Comparison of ENCODE assay signal across 16 mouse cellular contexts in the genomic region with DNA sequence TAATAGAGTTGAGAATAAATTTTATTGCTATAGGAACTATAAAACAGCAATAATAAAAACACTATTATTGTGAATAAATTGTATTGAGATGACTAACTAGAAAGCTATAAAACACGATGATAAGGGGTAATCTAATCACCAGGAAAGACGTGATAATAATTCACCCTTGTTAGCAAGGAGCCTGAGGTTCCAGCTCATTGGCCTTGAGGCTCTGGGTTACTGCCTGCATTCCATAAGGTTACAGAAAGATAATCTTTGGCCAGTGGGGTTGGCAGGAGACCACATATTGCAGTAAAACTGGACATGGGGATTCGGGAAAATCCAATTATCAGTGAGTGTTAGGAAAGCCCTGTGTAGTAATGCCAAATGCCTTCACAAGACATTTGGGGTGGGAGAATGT.
DNase-seq lines count a peak whose midpoint lies in the region; ATAC-seq and TF ChIP-seq lines count a peak whose summit lies in the region.
"Had no signal": no experiment of that assay in that cellular context is flagged by ENCODE, and none has a peak within 500 bp of the region (broad histone marks: within the 10 kb centered on the region; RNA-seq: fewer than 3 reads in every experiment).

No protein-coding gene starts in this region.

- H3K27ac ChIP-seq in heart, embryonic 15.5 days = peak overlapping the region; percentile 40; the same call in 1 of the 2 replicates
- no peak overlapping the region for H3K27ac ChIP-seq in midbrain, postnatal 0 days (ENCODE audit: low read depth, low read length)
- H3K27ac ChIP-seq in midbrain, embryonic 13.5 days = no peak overlapping the region
- no peak overlapping the region for H3K27ac ChIP-seq in kidney, postnatal 0 days
- H3K27ac ChIP-seq in hindbrain, embryonic 12.5 days = no peak overlapping the region
- H3K27ac ChIP-seq: embryonic facial prominence, embryonic 13.5 days; forebrain, embryonic 12.5 days had no signal

- no peak overlapping the region for H3K4me3 ChIP-seq in heart, embryonic 15.5 days
- no peak overlapping the region for H3K4me3 ChIP-seq in midbrain, postnatal 0 days (ENCODE audit: low read depth, low read length)
- H3K4me3 ChIP-seq in midbrain, embryonic 13.5 days (replicated peaks) = no peak overlapping the region
- no peak overlapping the region for H3K4me3 ChIP-seq in kidney, postnatal 0 days (replicated peaks; ENCODE audit: low read depth, low read length)
- H3K4me3 ChIP-seq in hindbrain, embryonic 12.5 days = no peak overlapping the region
- H3K4me3 ChIP-seq: embryonic facial prominence, embryonic 13.5 days; forebrain, embryonic 12.5 days had no signal

- DNase-seq in heart, postnatal 36 days = no peak
- DNase-seq in midbrain, postnatal 0 days (ENCODE audit: low spot score) = peak; percentile 24
- peak; percentile 46 for DNase-seq in adrenal gland, postnatal 14 days
- peak; percentile 80 for DNase-seq in kidney, postnatal 0 days (ENCODE audit: low spot score)
- no peak for DNase-seq in gastrocnemius, adult 8-10 months (ENCODE audit: low spot score in 2 of 2)
- DNase-seq: B cell, adult 2 months; cerebellum, postnatal 14 days; left cerebral cortex, postnatal 4 days; liver, postnatal 0 days had no signal

- intact Hi-C loops in heart, postnatal 36 days (cut with DNase I) = no loop called here

- peaks cover 15% of the 10 kb centered on the region for H3K4me1 ChIP-seq in heart, embryonic 15.5 days (replicated peaks)
- H3K4me1 ChIP-seq in midbrain, postnatal 0 days (ENCODE audit: insufficient read depth, low read length) = no peaks in the 10 kb centered on the region
- peaks cover 15% of the 10 kb centered on the region for H3K4me1 ChIP-seq in midbrain, embryonic 13.5 days (replicated peaks)
- peaks cover 7% of the 10 kb centered on the region; the same call in 1 of the 2 replicates for H3K4me1 ChIP-seq in kidney, postnatal 0 days (replicated peaks; ENCODE audit: insufficient read depth, low read length)
- no peaks in the 10 kb centered on the region for H3K4me1 ChIP-seq in hindbrain, embryonic 12.5 days
- H3K4me1 ChIP-seq: embryonic facial prominence, embryonic 13.5 days had no signal

- H3K9me3 ChIP-seq in heart, embryonic 15.5 days (replicated peaks) = no peaks in the 10 kb centered on the region
- H3K9me3 ChIP-seq in midbrain, postnatal 0 days (ENCODE audit: low read length) = no peaks in the 10 kb centered on the region
- H3K9me3 ChIP-seq in midbrain, embryonic 13.5 days = no peaks in the 10 kb centered on the region
- H3K9me3 ChIP-seq in kidney, postnatal 0 days (replicated peaks; ENCODE audit: low read length) = no peaks in the 10 kb centered on the region
- H3K9me3 ChIP-seq in hindbrain, embryonic 12.5 days (replicated peaks) = no peaks in the 10 kb centered on the region
- H3K9me3 ChIP-seq: embryonic facial prominence, embryonic 13.5 days; forebrain, embryonic 12.5 days had no signal

- TF ChIP-seq CTCF in midbrain, postnatal 0 days (IDR thresholded peaks at IDR 0.05) = no peak
- TF ChIP-seq CTCF in kidney, postnatal 0 days (IDR thresholded peaks at IDR 0.05; ENCODE audit: low read depth) = no peak

- no peak for ATAC-seq in heart, embryonic 15.5 days (replicated peaks; ENCODE audit: insufficient number of reproducible peaks, insufficient read depth, low FRiP score, low read depth)
- ATAC-seq in midbrain, postnatal 0 days (ENCODE audit: low FRiP score) = no peak
- no peak for ATAC-seq in midbrain, embryonic 13.5 days
- ATAC-seq in kidney, postnatal 0 days (replicated peaks; ENCODE audit: low FRiP score, low read depth) = no peak
- ATAC-seq in hindbrain, embryonic 12.5 days (ENCODE audit: low FRiP score) = no peak
- ATAC-seq: inflammation-experienced regulatory T-cells, adult 6 months; liver, postnatal 0 days had no signal

- H3K9ac ChIP-seq in heart, embryonic 15.5 days = no peak overlapping the region
- no peak overlapping the region for H3K9ac ChIP-seq in midbrain, postnatal 0 days (replicated peaks; ENCODE audit: low read length, poor library complexity, severe bottlenecking)
- H3K9ac ChIP-seq in midbrain, embryonic 13.5 days (replicated peaks) = no peak overlapping the region
- H3K9ac ChIP-seq in kidney, postnatal 0 days (ENCODE audit: low read depth, low read length) = no peak overlapping the region
- no peak overlapping the region for H3K9ac ChIP-seq in hindbrain, embryonic 12.5 days
- H3K9ac ChIP-seq: embryonic facial prominence, embryonic 13.5 days; forebrain, embryonic 12.5 days; liver, postnatal 0 days had no signal

- H3K36me3 ChIP-seq in heart, embryonic 15.5 days = no peaks in the 10 kb centered on the region
- no peaks in the 10 kb centered on the region for H3K36me3 ChIP-seq in midbrain, postnatal 0 days (ENCODE audit: insufficient read depth, low read length)
- no peaks in the 10 kb centered on the region for H3K36me3 ChIP-seq in midbrain, embryonic 13.5 days
- no peaks in the 10 kb centered on the region for H3K36me3 ChIP-seq in kidney, postnatal 0 days (ENCODE audit: insufficient read depth, low read length)
- H3K36me3 ChIP-seq in hindbrain, embryonic 12.5 days = no peaks in the 10 kb centered on the region
- H3K36me3 ChIP-seq: embryonic facial prominence, embryonic 13.5 days; forebrain, embryonic 12.5 days had no signal

- H3K4me2 ChIP-seq in heart, embryonic 15.5 days = no peak overlapping the region
- H3K4me2 ChIP-seq in midbrain, postnatal 0 days (ENCODE audit: low read depth, low read length, poor library complexity, severe bottlenecking) = no peak overlapping the region
- H3K4me2 ChIP-seq in midbrain, embryonic 13.5 days (replicated peaks) = no peak overlapping the region
- no peak overlapping the region for H3K4me2 ChIP-seq in kidney, postnatal 0 days (ENCODE audit: low read length)
- H3K4me2 ChIP-seq in hindbrain, embryonic 12.5 days (replicated peaks) = no peak overlapping the region
- H3K4me2 ChIP-seq: embryonic facial prominence, embryonic 13.5 days; forebrain, embryonic 12.5 days; midbrain, embryonic 11.5 days had no signal

- WGBS in heart, embryonic 15.5 days = 30% methylated on average over 3 of the region's 3 CpGs
- 65% methylated on average over 3 of the region's 3 CpGs for WGBS in midbrain, postnatal 0 days
- 73% methylated on average over 3 of the region's 3 CpGs for WGBS in midbrain, embryonic 13.5 days
- WGBS in kidney, postnatal 0 days = 14% methylated on average over 3 of the region's 3 CpGs
- WGBS in hindbrain, embryonic 12.5 days = 72% methylated on average over 3 of the region's 3 CpGs

- no peaks in the 10 kb centered on the region for H3K27me3 ChIP-seq in heart, embryonic 15.5 days
- H3K27me3 ChIP-seq in midbrain, postnatal 0 days (ENCODE audit: insufficient read depth, low read length) = no peaks in the 10 kb centered on the region
- peaks cover 42% of the 10 kb centered on the region for H3K27me3 ChIP-seq in midbrain, embryonic 13.5 days
- H3K27me3 ChIP-seq in kidney, postnatal 0 days (ENCODE audit: insufficient read depth, low read length) = no peaks in the 10 kb centered on the region
- H3K27me3 ChIP-seq in hindbrain, embryonic 12.5 days = no peaks in the 10 kb centered on the region
- H3K27me3 ChIP-seq: embryonic facial prominence, embryonic 13.5 days; forebrain, embryonic 12.5 days had no signal

Comparison
In these comparisons a context has a peak if more than half of its experiments do, and no peak if none do; other contexts are left out.
1. DNase-seq: peak in midbrain, postnatal 0 days (single experiment), adrenal gland, postnatal 14 days (single experiment) and kidney, postnatal 0 days (single experiment); none in heart, postnatal 36 days (0 of 2) and gastrocnemius, adult 8-10 months (0 of 2).